8 mouse cellular contexts compared by ENCODE assay signal in the genomic region with DNA sequence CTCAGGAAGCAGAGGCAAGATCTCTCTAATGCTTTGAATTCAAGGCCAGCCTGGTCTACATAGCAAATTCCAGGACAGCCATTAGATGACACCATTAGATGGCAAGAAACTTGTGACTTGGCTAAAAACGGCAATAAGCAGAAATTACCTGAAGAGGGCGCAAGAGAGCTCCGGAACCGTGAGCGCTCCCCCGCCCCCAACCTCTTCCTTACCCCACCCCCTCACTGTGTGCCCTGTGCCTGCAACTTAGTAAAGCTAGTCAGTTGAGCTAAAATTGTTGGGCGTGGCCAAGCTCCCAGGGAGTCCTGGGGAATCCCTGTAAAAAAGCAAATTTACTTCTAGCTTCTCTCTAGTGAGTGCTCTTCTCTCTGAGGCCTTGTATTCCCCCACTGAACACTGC. TPM values are rescaled to one million over a fixed set of nuclear protein-coding genes. Genes with fewer than 3 reads are reported as not detected.
DNase-seq lines count a peak whose midpoint lies in the region; ATAC-seq lines count a peak whose summit lies in the region.

No protein-coding gene starts in this region.

- ATAC-seq in liver, embryonic 16.5 days (ENCODE audit: low read depth), result peak; percentile 55

- H3K4me3 ChIP-seq in liver, embryonic 16.5 days (ENCODE audit: low read depth, low read length), result no peak overlapping the region

- DNase-seq in urinary bladder, postnatal 25 days (ENCODE audit: low spot score), result peak; percentile 57
- no peak for DNase-seq in urinary bladder, adult 2 months (ENCODE audit: low spot score)
- peak; percentile 62 for DNase-seq in c-Kit-positive CD71-negative TER-119-negative erythroid progenitor cells, embryonic 14.5 days (ENCODE audit: low read depth)
- peak; percentile 48 for DNase-seq in gastrocnemius, postnatal 10 days
- peak; percentile 75 for DNase-seq in kidney, adult 9 months
- DNase-seq in ovary, postnatal 36 days (ENCODE audit: low spot score), result peak; percentile 50
- peak; percentile 38 to 67 for DNase-seq in urinary bladder, postnatal 4 days (ENCODE audit: low spot score in 2 of 2)

- H3K4me1 ChIP-seq in liver, embryonic 16.5 days (ENCODE audit: control insufficient read depth, low read depth, low read length), result peaks cover 13% of the 10 kb centered on the region

- no peak overlapping the region for H3K27ac ChIP-seq in liver, embryonic 16.5 days (ENCODE audit: low read length)

- no peaks in the 10 kb centered on the region for H3K9me3 ChIP-seq in liver, embryonic 16.5 days (replicated peaks; ENCODE audit: control insufficient read depth, low read length)

- no peaks in the 10 kb centered on the region for H3K27me3 ChIP-seq in liver, embryonic 16.5 days (ENCODE audit: control insufficient read depth, insufficient read depth, low read depth, low read length)

- no peaks in the 10 kb centered on the region for H3K36me3 ChIP-seq in liver, embryonic 16.5 days (ENCODE audit: control insufficient read depth, insufficient read depth)

- H3K4me2 ChIP-seq in liver, embryonic 16.5 days (ENCODE audit: low read depth, low read length), result no peak overlapping the region

- WGBS in liver, embryonic 16.5 days (ENCODE audit: insufficient replicate concordance), result 23% methylated on average over 7 of the region's 7 CpGs

- H3K9ac ChIP-seq in liver, embryonic 16.5 days (ENCODE audit: low read depth, low read length), result no peak overlapping the region

RNA-seq across cellular contexts. Expression of a gene that starts 47.5 kb away (rescaled TPM):
- 14.8 and 15.5 TPM in 2 replicates for polyA plus RNA-seq in urinary bladder, adult 2 months (2012; rRNA removed)
- 10 to 100 TPM; 20.9 to 21.7 TPM for total RNA-seq in gastrocnemius, postnatal 10 days (2021)
- polyA plus RNA-seq in liver, embryonic 16.5 days (2015; fragmentation: Nextera tagmentation; extraction: Ambion mirVana), result 27.5 and 30.1 TPM in 2 replicates
